Mouse (Mus musculus) cerebral cortex, adult 2 months (tissue): ENCODE results near the gene Klrg1.

Experiments
- WGBS: fragments of 180-500 bp; shearing (Covaris S2); methylation state at CpG from one replicate; pipeline ENCODE4 v1.1.7; 2018; 5-methylcytosine and 5-hydroxymethylcytosine counted together

The Klrg1 gene

DNA sequence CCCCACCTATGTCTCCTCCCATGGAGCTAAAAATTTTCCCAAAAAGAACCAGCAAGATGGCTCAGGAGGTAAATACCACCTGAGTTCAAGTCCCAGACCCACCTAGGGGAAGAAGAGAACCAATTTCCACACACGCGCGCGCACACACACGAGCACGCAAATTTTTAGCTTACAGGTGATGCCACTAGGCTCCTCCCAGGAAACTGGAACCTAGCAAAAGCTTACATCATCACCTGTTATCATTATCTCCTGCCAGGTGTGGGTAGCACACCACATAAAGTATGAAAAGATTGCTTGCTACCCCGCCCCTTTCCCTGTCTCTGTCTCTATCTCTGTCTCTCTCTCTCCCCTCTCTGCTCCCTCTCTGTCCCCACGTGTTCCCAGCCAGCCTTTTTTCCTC, 10.4 kb upstream of the Klrg1 start:
- 95% methylated on average over 8 of the region's 8 CpGs for WGBS

- WGBS, result 47% methylated on average over 2 of the region's 2 CpGs
These were observed 9.5 kb upstream of the Klrg1 start for GRCm38 (mm10) chr6:122292184-122292583.

DNA sequence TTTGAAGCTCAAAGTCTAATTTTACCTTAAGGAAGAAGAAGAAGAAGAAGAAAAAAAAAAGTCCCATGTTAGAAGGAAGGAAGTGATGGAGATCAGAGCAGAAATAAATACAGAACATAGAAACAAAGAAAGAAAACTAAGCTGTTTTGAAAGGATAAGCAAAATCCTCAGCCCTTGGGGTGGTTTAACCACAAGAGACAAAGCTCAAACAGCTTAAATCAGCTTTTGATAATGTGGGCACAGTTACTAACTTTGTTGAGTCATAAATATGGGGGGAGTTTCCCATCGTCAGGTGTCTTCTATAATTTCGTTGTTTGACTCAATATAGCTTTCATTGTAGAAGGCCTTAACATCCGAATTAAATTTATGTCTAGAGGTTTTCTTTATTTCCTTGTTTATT, 9.1 kb upstream of the Klrg1 start:
- WGBS, result 79% methylated on average over 3 of the region's 3 CpGs

GRCm38 (mm10) chr6:122291264-122291663, 8.6 kb upstream of the Klrg1 start:
- WGBS, result 92% methylated on average over 2 of the region's 2 CpGs

- 68% methylated on average over 3 of the region's 3 CpGs for WGBS
These were observed 7.6 kb upstream of the Klrg1 start for GRCm38 (mm10) chr6:122290253-122290652.

DNA sequence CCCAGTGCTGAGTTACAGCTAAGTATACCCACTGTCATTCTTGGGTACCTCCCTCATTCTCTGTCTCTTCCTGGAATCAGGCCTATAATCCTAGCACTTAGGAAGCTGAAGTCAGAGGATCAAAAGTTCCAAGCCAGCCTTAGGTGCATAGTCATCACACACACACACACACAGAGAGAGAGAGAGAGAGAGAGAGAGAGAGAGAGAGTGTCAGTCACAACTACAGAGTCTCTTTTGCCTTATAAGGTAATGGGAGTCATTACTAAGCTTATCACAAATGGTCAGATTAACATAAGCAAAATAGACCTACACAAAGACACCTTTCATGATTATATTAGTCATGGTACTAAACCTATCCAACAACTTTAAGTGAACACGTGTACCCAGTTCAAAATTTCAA, 6.6 kb upstream of the Klrg1 start:
- 86% methylated on average over 1 of the region's 1 CpGs for WGBS

- WGBS, result 52% methylated on average over 1 of the region's 1 CpGs
These were observed 5.6 kb upstream of the Klrg1 start for GRCm38 (mm10) chr6:122288263-122288662.

DNA sequence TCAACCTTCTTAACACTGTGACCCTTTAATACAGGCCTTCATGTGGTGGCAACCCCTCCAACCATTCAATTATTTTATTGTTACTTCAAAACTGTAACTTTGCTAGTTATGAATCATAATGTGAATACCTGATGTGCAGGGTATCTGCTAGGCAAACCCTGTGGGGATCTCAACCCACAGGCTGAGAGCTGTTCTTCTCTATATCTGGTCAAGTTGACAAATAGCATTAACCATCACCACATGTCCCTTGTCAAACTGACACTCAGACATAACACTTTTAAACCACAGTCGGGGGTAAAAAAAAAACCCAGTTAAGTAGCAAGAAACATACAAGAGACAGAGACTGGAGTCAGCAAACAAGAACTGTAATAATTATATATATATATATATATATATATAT, 2.1 kb upstream of the Klrg1 start:
- 85% methylated on average over 1 of the region's 1 CpGs for WGBS

GRCm38 (mm10) chr6:122284304-122284703, 1.6 kb upstream of the Klrg1 start:
- whole genome bisulfite sequencing, result 87% methylated on average over 4 of the region's 4 CpGs

DNA sequence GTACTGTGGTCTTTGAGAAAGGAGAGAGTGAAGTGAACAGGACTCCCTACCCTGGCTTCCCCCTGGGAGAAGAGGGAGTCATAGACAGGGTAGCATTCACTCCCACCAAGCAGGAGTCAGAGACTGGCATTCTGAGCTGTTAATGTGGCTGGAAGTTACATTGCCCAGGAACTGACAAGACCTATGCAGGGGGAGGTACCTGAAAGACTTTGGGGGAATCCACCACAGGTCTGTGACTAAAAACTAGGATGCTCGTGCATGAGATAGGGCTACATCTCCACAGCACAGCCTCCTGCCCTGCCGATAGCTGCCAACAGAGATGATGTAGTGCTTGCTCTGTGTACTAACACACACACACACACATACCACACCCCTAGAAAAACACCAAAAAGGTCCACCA, 747 bp upstream of the Klrg1 start:
- 97% methylated on average over 2 of the region's 2 CpGs for WGBS

DNA sequence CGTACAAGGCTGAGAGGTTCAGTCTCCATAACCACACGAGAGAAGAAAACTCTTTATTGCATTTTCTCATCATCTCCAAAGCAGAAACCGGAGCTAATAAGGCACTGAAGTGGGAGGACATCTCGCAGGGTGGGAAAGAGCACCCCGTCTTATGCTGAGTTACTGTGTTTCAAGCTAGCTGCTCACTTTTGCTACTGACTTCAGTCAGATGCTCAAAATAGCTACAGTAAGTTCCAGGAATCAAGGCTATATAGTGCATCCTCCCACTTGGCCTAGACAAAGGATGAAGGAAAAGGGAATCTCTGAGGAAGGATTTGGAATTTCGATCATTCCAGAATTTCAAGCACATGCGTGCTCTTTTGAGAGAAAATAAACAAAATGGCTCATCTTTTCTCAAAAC, 6.1 kb downstream of the Klrg1 start:
- 56% methylated on average over 7 of the region's 7 CpGs for WGBS

- 73% methylated on average over 5 of the region's 5 CpGs for WGBS
These were observed 8.1 kb downstream of the Klrg1 start for GRCm38 (mm10) chr6:122274546-122274945.

GRCm38 (mm10) chr6:122270152-122270551, 12.5 kb downstream of the Klrg1 start:
- WGBS, result 57% methylated on average over 11 of the region's 11 CpGs

GRCm38 (mm10) chr6:122269170-122269569, 13.5 kb downstream of the Klrg1 start:
- 76% methylated on average over 4 of the region's 4 CpGs for WGBS

DNA sequence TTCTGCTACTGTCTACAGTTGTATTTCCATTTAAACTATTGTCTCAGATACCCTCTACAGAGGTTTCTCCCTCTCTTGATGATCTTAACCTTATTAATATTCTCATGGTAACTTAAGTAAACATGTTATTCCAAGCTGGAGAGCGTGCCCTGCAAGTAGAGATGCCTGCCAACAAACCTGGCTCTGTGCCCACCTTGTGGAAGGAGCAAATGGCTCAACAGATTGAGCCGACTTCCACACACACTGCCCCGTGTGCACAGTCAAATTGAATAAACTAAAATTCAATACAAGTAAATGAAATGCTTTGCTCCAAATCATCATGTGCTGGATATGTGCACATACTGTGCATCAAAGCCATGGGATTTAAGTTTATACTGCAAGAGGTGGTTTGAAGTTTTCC, 14.1 kb downstream of the Klrg1 start:
- 21% methylated on average over 3 of the region's 3 CpGs for WGBS

DNA sequence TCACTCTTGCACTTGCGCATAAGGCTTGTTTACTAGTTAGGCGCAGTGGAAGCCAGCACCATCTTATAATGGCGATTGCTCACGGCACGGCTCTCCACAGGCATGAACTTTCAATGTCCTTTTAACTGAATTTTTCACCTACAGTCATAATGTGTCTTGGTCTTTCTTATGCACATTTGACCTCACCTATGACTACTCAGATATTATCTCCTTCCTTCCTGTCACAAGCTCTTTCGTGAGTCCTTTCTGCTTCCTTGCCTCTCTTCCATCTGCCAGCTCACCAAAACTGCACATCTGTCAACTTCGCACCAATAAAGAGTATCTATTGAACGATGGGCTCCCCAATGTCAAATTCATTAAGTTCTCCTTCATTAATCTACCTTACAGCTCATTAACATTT, 20.1 kb downstream of the Klrg1 start:
- 92% methylated on average over 8 of the region's 8 CpGs for WGBS

- WGBS, result 21% methylated on average over 1 of the region's 1 CpGs
These were observed 30.5 kb downstream of the Klrg1 start for GRCm38 (mm10) chr6:122252146-122252545.

DNA sequence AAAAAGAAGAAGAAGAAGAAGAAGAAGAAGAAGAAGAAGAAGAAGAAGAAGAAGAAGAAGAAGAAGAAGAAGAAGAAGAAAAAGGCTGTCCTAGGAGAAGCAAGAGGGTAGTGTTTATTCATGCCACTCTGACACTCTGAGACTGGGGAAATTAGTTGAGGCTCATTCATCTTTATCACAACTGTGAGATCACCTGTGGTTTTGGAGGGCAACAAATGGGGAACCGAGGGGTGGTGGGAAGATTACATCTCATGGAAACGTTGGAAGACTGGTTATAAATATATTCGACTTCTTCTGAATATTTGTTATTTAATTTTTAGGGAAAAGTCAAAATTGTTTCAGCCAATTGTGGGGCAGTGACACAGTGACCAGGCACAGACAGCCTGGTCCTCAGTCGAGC, 32.6 kb downstream of the Klrg1 start:
- WGBS, result 74% methylated on average over 4 of the region's 4 CpGs
